Mouse (Mus musculus): ENCODE results near the gene Myo15b.

The Myo15b gene

DNA sequence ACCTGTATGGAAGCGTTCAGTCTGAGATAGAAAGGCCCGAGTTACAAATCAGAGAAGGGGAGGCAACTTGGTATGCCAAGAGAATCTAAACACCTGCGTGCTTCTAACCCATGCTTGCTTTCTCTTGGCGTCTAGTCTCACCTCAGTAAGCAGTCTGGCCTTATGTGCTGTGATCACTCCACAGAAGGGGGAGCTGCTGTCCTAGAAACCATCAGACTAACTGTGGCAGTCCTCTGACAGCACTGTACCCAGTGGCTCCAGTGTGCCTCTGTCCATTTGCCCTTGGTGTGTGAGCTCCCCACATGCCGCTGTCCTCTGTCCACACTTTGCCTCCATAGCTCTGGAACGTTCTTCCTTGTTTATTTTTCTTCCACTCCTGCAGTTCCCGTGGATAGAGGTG, 83.8 kb downstream of the Myo15b start:
- in situ Hi-C loops (cut with MboI, MseI), result no loop called here
